Comparison of ENCODE assay signal across 8 mouse cellular contexts in genomic region chr4:62518416-62519121, GRCm38 (mm10). TPM values are rescaled to one million over a fixed set of nuclear protein-coding genes. Genes with fewer than 3 reads are reported as not detected.
DNase-seq lines count a peak whose midpoint lies in the region; ATAC-seq and TF ChIP-seq lines count a peak whose summit lies in the region.

No protein-coding gene starts in this region.

- H3K9me3 ChIP-seq in CH12.LX (replicated peaks; ENCODE audit: low read length), result no peaks in the 10 kb centered on the region
- H3K9me3 ChIP-seq in embryonic facial prominence, embryonic 11.5 days (replicated peaks; ENCODE audit: control insufficient read depth, low read length), result no peaks in the 10 kb centered on the region
- no peaks in the 10 kb centered on the region for H3K9me3 ChIP-seq in hindbrain, embryonic 13.5 days
- H3K9me3 ChIP-seq in limb, embryonic 15.5 days, result no peaks in the 10 kb centered on the region

- peak; percentile 63 for TF ChIP-seq EP300 in CH12.LX (IDR thresholded peaks at IDR 0.05; ENCODE audit: low read length)

- no peak overlapping the region for H3ac ChIP-seq in myocyte (ENCODE audit: control insufficient read depth, insufficient read length)

- H3K27ac ChIP-seq in CH12.LX (ENCODE audit: insufficient read depth, low read depth), result peak overlapping the region; percentile 45
- no peak overlapping the region for H3K27ac ChIP-seq in embryonic facial prominence, embryonic 11.5 days (replicated peaks; ENCODE audit: low read depth, low read length)
- H3K27ac ChIP-seq in hindbrain, embryonic 13.5 days, result peak overlapping the region; percentile 86; the same call in 1 of the 2 replicates
- peak overlapping the region; percentile 91 for H3K27ac ChIP-seq in limb, embryonic 15.5 days

- H3K4me1 ChIP-seq in CH12.LX (ENCODE audit: control insufficient read depth in 1 of 2, insufficient read depth in 2 of 2), result peaks cover 9 to 50% of the 10 kb centered on the region in 2 experiments
- H3K4me1 ChIP-seq in embryonic facial prominence, embryonic 11.5 days (ENCODE audit: control insufficient read depth, insufficient read depth, low read length), result peaks cover 4% of the 10 kb centered on the region
- peaks cover 31% of the 10 kb centered on the region for H3K4me1 ChIP-seq in hindbrain, embryonic 13.5 days (replicated peaks)
- peaks cover 42% of the 10 kb centered on the region for H3K4me1 ChIP-seq in limb, embryonic 15.5 days

- peak in 1 of 2 experiments; percentile 58; a peak in 2 of 4 replicates for TF ChIP-seq CTCF in CH12.LX (conservative IDR thresholded peaks at IDR 0.05 in 1 of 2, IDR thresholded peaks at IDR 0.05 in 1 of 2; ENCODE audit: low read depth in 2 of 2, low read length in 2 of 2)

- peak overlapping the region; percentile 89 for H3K9ac ChIP-seq in CH12.LX (ENCODE audit: insufficient read depth, low read depth)
- H3K9ac ChIP-seq in embryonic facial prominence, embryonic 11.5 days (replicated peaks; ENCODE audit: low read length), result peak overlapping the region; percentile 59
- peak overlapping the region; percentile 87 for H3K9ac ChIP-seq in hindbrain, embryonic 13.5 days
- H3K9ac ChIP-seq in limb, embryonic 15.5 days, result peak overlapping the region; percentile 79

- DNase-seq in 416B (ENCODE audit: low read depth), result peak; percentile 54
- DNase-seq in CH12.LX (ENCODE audit: extremely low read depth), result peak; percentile 63
- DNase-seq in embryonic facial prominence, embryonic 11.5 days (ENCODE audit: low spot score), result no peak
- no peak for DNase-seq in layer of hippocampus, adult 9-10 months (ENCODE audit: low spot score)
- no peak for DNase-seq in layer of hippocampus, postnatal 25 days (ENCODE audit: extremely low spot score in 1 of 2, low spot score in 1 of 2)

- dilution Hi-C loops in CH12.LX (cut with MboI; ENCODE audit: extremely low pct_ligation_motif_present, extremely low pct_unique_long_range_greater_than_20kb, low sequenced_read_pairs), result no loop called here

- H3K4me2 ChIP-seq in CH12.LX (ENCODE audit: insufficient read depth, low read depth, poor library complexity, severe bottlenecking) (peak overlapping the region; percentile 92), myocyte (ENCODE audit: low read depth) (peak overlapping the region; percentile 91)
- peak overlapping the region; percentile 49 for H3K4me2 ChIP-seq in embryonic facial prominence, embryonic 11.5 days (ENCODE audit: low read depth, low read length)
- H3K4me2 ChIP-seq in hindbrain, embryonic 13.5 days, result peak overlapping the region; percentile 64
- H3K4me2 ChIP-seq in limb, embryonic 15.5 days, result peak overlapping the region; percentile 65

- WGBS in embryonic facial prominence, embryonic 11.5 days, result 46% methylated on average over 13 of the region's 13 CpGs
- WGBS in hindbrain, embryonic 13.5 days, result 57% methylated on average over 13 of the region's 13 CpGs
- 42% methylated on average over 13 of the region's 13 CpGs for WGBS in limb, embryonic 15.5 days

- peak; percentile 55 for TF ChIP-seq RAD21 in CH12.LX (IDR thresholded peaks at IDR 0.05; ENCODE audit: low read depth, low read length)

- H3K27me3 ChIP-seq in CH12.LX (replicated peaks) (no peaks in the 10 kb centered on the region), myocyte (ENCODE audit: control insufficient read depth, insufficient read depth, insufficient read length) (no peaks in the 10 kb centered on the region)
- H3K27me3 ChIP-seq in embryonic facial prominence, embryonic 11.5 days (ENCODE audit: control insufficient read depth, insufficient read depth, low read length), result no peaks in the 10 kb centered on the region
- no peaks in the 10 kb centered on the region for H3K27me3 ChIP-seq in hindbrain, embryonic 13.5 days
- no peaks in the 10 kb centered on the region for H3K27me3 ChIP-seq in limb, embryonic 15.5 days

- H3K79me2 ChIP-seq in CH12.LX (replicated peaks; ENCODE audit: control insufficient read depth, extremely low read depth, insufficient read depth, poor library complexity, severe bottlenecking) (no peaks in the 10 kb centered on the region; the same call in 1 of the 2 replicates), myocyte (ENCODE audit: control insufficient read depth, insufficient read depth) (peaks cover under 1% of the 10 kb centered on the region)

- TF ChIP-seq POLR2A in CH12.LX (IDR thresholded peaks at IDR 0.05; ENCODE audit: low read depth, low read length), result peak; percentile 30; the same call in 1 of the 2 replicates
- TF ChIP-seq POLR2A in myocyte (IDR thresholded peaks at IDR 0.05; ENCODE audit: insufficient read length, low read depth), result no peak

- H3K4me3 ChIP-seq in CH12.LX (replicated peaks in 1 of 3; ENCODE audit: low read depth in 2 of 3, low read length in 2 of 3, poor library complexity in 1 of 3), result peak overlapping the region; percentile 61 to 83 (median 68)
- peak overlapping the region; percentile 54 for H3K4me3 ChIP-seq in embryonic facial prominence, embryonic 11.5 days (ENCODE audit: low read depth, low read length)
- H3K4me3 ChIP-seq in hindbrain, embryonic 13.5 days, result peak overlapping the region; percentile 78
- H3K4me3 ChIP-seq in limb, embryonic 15.5 days, result peak overlapping the region; percentile 80
- H3K4me3 ChIP-seq in myocyte, result peak overlapping the region; percentile 63

- no peak for ATAC-seq in embryonic facial prominence, embryonic 11.5 days (replicated peaks; ENCODE audit: insufficient number of reproducible peaks, low FRiP score, low TSS enrichment, low read depth)
- ATAC-seq in hindbrain, embryonic 13.5 days (ENCODE audit: low FRiP score), result no peak; the same call in 1 of the 2 replicates
- ATAC-seq in limb, embryonic 15.5 days (ENCODE audit: insufficient number of reproducible peaks, low FRiP score, low TSS enrichment, low read depth), result no peak

- H3K36me3 ChIP-seq in CH12.LX (replicated peaks in 1 of 2; ENCODE audit: control insufficient read depth in 1 of 2, insufficient read depth in 1 of 2, low read length in 1 of 2) (peaks cover 6 to 38% of the 10 kb centered on the region in 2 experiments), myocyte (ENCODE audit: control insufficient read depth, insufficient read depth) (peaks cover 3% of the 10 kb centered on the region)
- no peaks in the 10 kb centered on the region for H3K36me3 ChIP-seq in embryonic facial prominence, embryonic 11.5 days (replicated peaks; ENCODE audit: control insufficient read depth, insufficient read depth, low read depth, low read length)
- peaks cover 5% of the 10 kb centered on the region for H3K36me3 ChIP-seq in hindbrain, embryonic 13.5 days
- H3K36me3 ChIP-seq in limb, embryonic 15.5 days, result peaks cover 15% of the 10 kb centered on the region

- in situ Hi-C loops in CH12.LX (cut with MboI; ENCODE audit: low pct_ligation_motif_present, low pct_unique_long_range_greater_than_20kb, low sequenced_read_pairs), result loop anchor here (10.0 kb wide), 1 partner anchor 174 kb away; no protein-coding TSS in a partner anchor

RNA-seq across cellular contexts. Expression of gene Alad, which starts 1.1 kb away (rescaled TPM):
- total RNA-seq in CH12.LX (2012; rRNA removed) (79.0 and 84.2 TPM in 2 replicates), CH12.LX (2014; rRNA removed) (33.3 and 35.1 TPM in 2 replicates)
- polyA plus RNA-seq in CH12.LX (2012; ENCODE audit: insufficient read length, low read depth) (71.5 and 78.2 TPM in 2 replicates), myocyte (2012; fragmentation: generic; extraction: Trizol) (89.6 TPM)
- 88.7 and 90.2 TPM in 2 replicates for polyA plus RNA-seq in embryonic facial prominence, embryonic 11.5 days (2014; fragmentation: Nextera tagmentation; extraction: Ambion mirVana)
- polyA plus RNA-seq in hindbrain, embryonic 13.5 days (2015; fragmentation: Nextera tagmentation; extraction: Ambion mirVana), result 64.2 and 66.1 TPM in 2 replicates
- polyA plus RNA-seq in limb, embryonic 15.5 days (2015; fragmentation: Nextera tagmentation; extraction: Ambion mirVana), result 75.8 and 86.5 TPM in 2 replicates
- 10 to 100 TPM; 25.8 to 28.9 TPM for total RNA-seq in layer of hippocampus, postnatal 25 days (2021)

RNA-seq across cellular contexts. Expression of gene Pole3, which starts 6.3 kb away (rescaled TPM):
- total RNA-seq in CH12.LX (2012; rRNA removed) (32.1 and 43.7 TPM in 2 replicates), CH12.LX (2014; rRNA removed) (69.8 and 74.6 TPM in 2 replicates)
- polyA plus RNA-seq in CH12.LX (2012; ENCODE audit: insufficient read length, low read depth) (87.5 and 98.9 TPM in 2 replicates), myocyte (2012; fragmentation: generic; extraction: Trizol) (37.3 TPM)
- polyA plus RNA-seq in embryonic facial prominence, embryonic 11.5 days (2014; fragmentation: Nextera tagmentation; extraction: Ambion mirVana), result 103 and 105 TPM in 2 replicates
- 68.2 and 70.3 TPM in 2 replicates for polyA plus RNA-seq in hindbrain, embryonic 13.5 days (2015; fragmentation: Nextera tagmentation; extraction: Ambion mirVana)
- 82.1 and 82.9 TPM in 2 replicates for polyA plus RNA-seq in limb, embryonic 15.5 days (2015; fragmentation: Nextera tagmentation; extraction: Ambion mirVana)
- 10 to 100 TPM; 21.0 to 21.9 TPM for total RNA-seq in layer of hippocampus, postnatal 25 days (2021)

RNA-seq across cellular contexts. Expression of gene 4933430I17Rik, which starts 6.6 kb away (rescaled TPM):
- total RNA-seq in CH12.LX (2012; rRNA removed) (0.21 and 0.30 TPM in 2 replicates), CH12.LX (2014; rRNA removed) (0.34 and 0.52 TPM in 2 replicates)
- polyA plus RNA-seq in CH12.LX (2012; ENCODE audit: insufficient read length, low read depth) (1.8 and 1.9 TPM in 2 replicates), myocyte (2012; fragmentation: generic; extraction: Trizol) (0.08 TPM)
- 0.66 and 0.83 TPM in 2 replicates for polyA plus RNA-seq in embryonic facial prominence, embryonic 11.5 days (2014; fragmentation: Nextera tagmentation; extraction: Ambion mirVana)
- polyA plus RNA-seq in hindbrain, embryonic 13.5 days (2015; fragmentation: Nextera tagmentation; extraction: Ambion mirVana), result 0.55 and 0.82 TPM in 2 replicates
- 0.35 and 0.37 TPM in 2 replicates for polyA plus RNA-seq in limb, embryonic 15.5 days (2015; fragmentation: Nextera tagmentation; extraction: Ambion mirVana)
- under 1 TPM; 0.21 to 0.54 TPM for total RNA-seq in layer of hippocampus, postnatal 25 days (2021)

RNA-seq across cellular contexts. Expression of gene Hdhd3, which starts 15.3 kb away (rescaled TPM):
- total RNA-seq in CH12.LX (2012; rRNA removed), result 4.7 and 6.1 TPM in 2 replicates
- 2.9 and 4.5 TPM in 2 replicates for total RNA-seq in CH12.LX (2014; rRNA removed)
- 4.7 and 5.3 TPM in 2 replicates for polyA plus RNA-seq in CH12.LX (2012; ENCODE audit: insufficient read length, low read depth)
- 10.1 and 15.2 TPM in 2 replicates for polyA plus RNA-seq in embryonic facial prominence, embryonic 11.5 days (2014; fragmentation: Nextera tagmentation; extraction: Ambion mirVana)
- polyA plus RNA-seq in hindbrain, embryonic 13.5 days (2015; fragmentation: Nextera tagmentation; extraction: Ambion mirVana), result 13.3 and 15.5 TPM in 2 replicates
- polyA plus RNA-seq in limb, embryonic 15.5 days (2015; fragmentation: Nextera tagmentation; extraction: Ambion mirVana), result 13.9 and 14.7 TPM in 2 replicates
- polyA plus RNA-seq in myocyte (2012; fragmentation: generic; extraction: Trizol), result 26.8 TPM
- total RNA-seq in layer of hippocampus, postnatal 25 days (2021), result 10 to 100 TPM in 1 of 2 experiments, 1 to 10 TPM in 1; 9.4 to 10.7 TPM

RNA-seq across cellular contexts. Expression of gene Bspry, which starts 38.7 kb away (rescaled TPM):
- total RNA-seq in CH12.LX (2012; rRNA removed) (1.1 and 1.2 TPM in 2 replicates), CH12.LX (2014; rRNA removed) (0.86 and 0.95 TPM in 2 replicates)
- polyA plus RNA-seq in CH12.LX (2012; ENCODE audit: insufficient read length, low read depth) (0.53 and 1.2 TPM in 2 replicates), myocyte (2012; fragmentation: generic; extraction: Trizol) (1.1 TPM)
- 1.8 and 2.2 TPM in 2 replicates for polyA plus RNA-seq in embryonic facial prominence, embryonic 11.5 days (2014; fragmentation: Nextera tagmentation; extraction: Ambion mirVana)
- polyA plus RNA-seq in hindbrain, embryonic 13.5 days (2015; fragmentation: Nextera tagmentation; extraction: Ambion mirVana), result 0.43 and 0.95 TPM in 2 replicates
- 15.3 and 19.4 TPM in 2 replicates for polyA plus RNA-seq in limb, embryonic 15.5 days (2015; fragmentation: Nextera tagmentation; extraction: Ambion mirVana)
- under 1 TPM; 0.20 to 0.38 TPM for total RNA-seq in layer of hippocampus, postnatal 25 days (2021)

Comparison
In these comparisons a context has a peak if more than half of its experiments do, and no peak if none do; other contexts are left out.
1. DNase-seq: peak in 416B (single experiment) and CH12.LX (single experiment); none in embryonic facial prominence, embryonic 11.5 days (single experiment), layer of hippocampus, adult 9-10 months (single experiment) and layer of hippocampus, postnatal 25 days (0 of 2).
2. Peak in every context shown above with its lines, with median percentiles within 50 percentile points of each other: H3K4me2 ChIP-seq, H3K4me3 ChIP-seq and H3K9ac ChIP-seq.